Mouse (Mus musculus): ENCODE results near the gene Cerkl. TPM values are rescaled to one million over a fixed set of nuclear protein-coding genes. Genes with fewer than 3 reads are reported as not detected.

Cerkl gene
- total and polyA plus RNA-seq, 2 experiments from 2014 or later: 1.4 TPM; not detected in 1

GRCm38 (mm10) chr2:79461861-79462260 lies 5.3 kb upstream of the Cerkl start:
- 70% methylated on average over 2 of the region's 2 CpGs for WGBS
- TF ChIP-seq CTCF (IDR thresholded peaks at IDR 0.05; ENCODE audit: low read depth) (no peak), EP300 (IDR thresholded peaks at IDR 0.05; ENCODE audit: low read depth) (no peak)
- H3K9me3 ChIP-seq (replicated peaks; ENCODE audit: control insufficient read depth, low read length): 0 out of 2 replicates have a peak, but pooled peaks cover 3% of the 10 kb centered on the region

GRCm38 (mm10) chr2:79460586-79460985 lies 4.0 kb upstream of the Cerkl start:
- 2% methylated on average over 2 of the region's 2 CpGs for WGBS
- H3K4me2 ChIP-seq (ENCODE audit: low read depth, low read length): no peak overlapping the region
- no peaks in the 10 kb centered on the region for H3K4me1 ChIP-seq (ENCODE audit: control insufficient read depth, insufficient read depth)
- TF ChIP-seq EP300 (IDR thresholded peaks at IDR 0.05; ENCODE audit: low read depth) (no peak), CTCF (IDR thresholded peaks at IDR 0.05; ENCODE audit: low read depth) (no peak)
- H3K9ac ChIP-seq (replicated peaks; ENCODE audit: low read depth, low read length): no peak overlapping the region
- DNase-seq (ENCODE audit: low spot score) (no peak), ATAC-seq (ENCODE audit: insufficient read depth, low read depth) (no peak)
- H3K36me3 ChIP-seq (replicated peaks; ENCODE audit: control insufficient read depth, insufficient read depth, low read length): no peaks in the 10 kb centered on the region
- 0 out of 2 replicates have a peak, but pooled peaks cover 3% of the 10 kb centered on the region for H3K9me3 ChIP-seq (replicated peaks; ENCODE audit: control insufficient read depth, low read length)
- no peak overlapping the region for H3K4me3 ChIP-seq (ENCODE audit: low read depth, low read length)
- H3K27me3 ChIP-seq (ENCODE audit: control insufficient read depth, insufficient read depth, low read length): peaks cover 53% of the 10 kb centered on the region
- no peak overlapping the region for H3K27ac ChIP-seq (ENCODE audit: low read depth)

More at GRCm38 (mm10) chr2:79461861-79462260, 5.3 kb upstream of the Cerkl start:
- Histone ChIP-seq H3K27ac (ENCODE audit: low read depth) (no peak overlapping the region), H3K36me3 (replicated peaks; ENCODE audit: control insufficient read depth, insufficient read depth, low read length) (no peaks in the 10 kb centered on the region), H3K4me1 (ENCODE audit: control insufficient read depth, insufficient read depth) (no peaks in the 10 kb centered on the region), H3K27me3 (ENCODE audit: control insufficient read depth, insufficient read depth, low read length) (peaks cover 40% of the 10 kb centered on the region), H3K4me3 (ENCODE audit: low read depth, low read length) (no peak overlapping the region), H3K9ac (replicated peaks; ENCODE audit: low read depth, low read length) (no peak overlapping the region), H3K4me2 (ENCODE audit: low read depth, low read length) (no peak overlapping the region)
- no peak for ATAC-seq (ENCODE audit: insufficient read depth, low read depth)
- DNase-seq (ENCODE audit: low spot score): no peak

- TF ChIP-seq CTCF (IDR thresholded peaks at IDR 0.05; ENCODE audit: low read depth) (no peak), EP300 (IDR thresholded peaks at IDR 0.05; ENCODE audit: low read depth) (no peak)
- ATAC-seq (ENCODE audit: insufficient read depth, low read depth) (no peak), DNase-seq (ENCODE audit: low spot score) (no peak)
- no peak overlapping the region for H3K27ac ChIP-seq (ENCODE audit: low read depth)
- H3K4me1 ChIP-seq (ENCODE audit: control insufficient read depth, insufficient read depth): no peaks in the 10 kb centered on the region
- H3K4me2 ChIP-seq (ENCODE audit: low read depth, low read length): no peak overlapping the region
- 6% methylated on average over 14 of the region's 14 CpGs for WGBS
- H3K27me3 ChIP-seq (ENCODE audit: control insufficient read depth, insufficient read depth, low read length): peaks cover 57% of the 10 kb centered on the region
- H3K36me3 ChIP-seq (replicated peaks; ENCODE audit: control insufficient read depth, insufficient read depth, low read length): no peaks in the 10 kb centered on the region
- H3K9ac ChIP-seq (replicated peaks; ENCODE audit: low read depth, low read length): no peak overlapping the region
- 0 out of 2 replicates have a peak, but pooled peaks cover 3% of the 10 kb centered on the region for H3K9me3 ChIP-seq (replicated peaks; ENCODE audit: control insufficient read depth, low read length)
- H3K4me3 ChIP-seq (ENCODE audit: low read depth, low read length): no peak overlapping the region
Measured at GRCm38 (mm10) chr2:79460107-79460506, 3.5 kb upstream of the Cerkl start.

GRCm38 (mm10) chr2:79459061-79460045 lies 2.8 kb upstream of the Cerkl start:
- no peak overlapping the region for H3K27ac ChIP-seq (ENCODE audit: low read depth)
- 0 out of 2 replicates have a peak, but pooled peaks cover 3% of the 10 kb centered on the region for H3K9me3 ChIP-seq (replicated peaks; ENCODE audit: control insufficient read depth, low read length)
- H3K9ac ChIP-seq (replicated peaks; ENCODE audit: low read depth, low read length): no peak overlapping the region
- TF ChIP-seq EP300 (IDR thresholded peaks at IDR 0.05; ENCODE audit: low read depth) (no peak), CTCF (IDR thresholded peaks at IDR 0.05; ENCODE audit: low read depth) (no peak)
- H3K4me1 ChIP-seq (ENCODE audit: control insufficient read depth, insufficient read depth): no peaks in the 10 kb centered on the region
- H3K36me3 ChIP-seq (replicated peaks; ENCODE audit: control insufficient read depth, insufficient read depth, low read length): no peaks in the 10 kb centered on the region
- WGBS: 2% methylated on average over 44 of the region's 44 CpGs
- H3K4me3 ChIP-seq (ENCODE audit: low read depth, low read length): no peak overlapping the region
- peaks cover 65% of the 10 kb centered on the region for H3K27me3 ChIP-seq (ENCODE audit: control insufficient read depth, insufficient read depth, low read length)
- no peak overlapping the region for H3K4me2 ChIP-seq (ENCODE audit: low read depth, low read length)
- ATAC-seq (ENCODE audit: insufficient read depth, low read depth): no peak
- no peak for DNase-seq (ENCODE audit: low spot score)

GRCm38 (mm10) chr2:79457932-79458331 lies 1.3 kb upstream of the Cerkl start:
- Histone ChIP-seq H3K4me2 (ENCODE audit: low read depth, low read length) (no peak overlapping the region), H3K27me3 (ENCODE audit: control insufficient read depth, insufficient read depth, low read length) (peaks cover 73% of the 10 kb centered on the region), H3K27ac (ENCODE audit: low read depth) (no peak overlapping the region), H3K9ac (replicated peaks; ENCODE audit: low read depth, low read length) (no peak overlapping the region), H3K36me3 (replicated peaks; ENCODE audit: control insufficient read depth, insufficient read depth, low read length) (no peaks in the 10 kb centered on the region), H3K4me1 (ENCODE audit: control insufficient read depth, insufficient read depth) (no peaks in the 10 kb centered on the region), H3K9me3 (replicated peaks; ENCODE audit: control insufficient read depth, low read length) (0 out of 2 replicates have a peak, but pooled peaks cover 3% of the 10 kb centered on the region), H3K4me3 (ENCODE audit: low read depth, low read length) (no peak overlapping the region)
- no peak for ATAC-seq (ENCODE audit: insufficient read depth, low read depth)
- DNase-seq (ENCODE audit: low spot score): no peak
- TF ChIP-seq CTCF (IDR thresholded peaks at IDR 0.05; ENCODE audit: low read depth) (no peak), EP300 (IDR thresholded peaks at IDR 0.05; ENCODE audit: low read depth) (no peak)
- WGBS: 20% methylated on average over 3 of the region's 3 CpGs

Data from heart, postnatal 0 days (tissue).